Mouse (Mus musculus) hindbrain, embryonic 16.5 days (tissue): ENCODE data around the gene Tomm20. TPM values are rescaled to one million over a fixed set of nuclear protein-coding genes. Genes with fewer than 3 reads are reported as not detected.

Experiments used
- ATAC-seq: fragments of 200-750 bp; cut with Nextera tagmentation; 2 replicates; pipeline ENCODE4 v1.8.0; 2017; ENCODE audit warnings: moderate TSS enrichment, moderate library complexity
- H3K27ac ChIP-seq: fragments of 300-500 bp; sonication (generic); 2 replicates; pipeline ENCODE4 v1.5.1; 2014; ENCODE audit warnings: low read depth, mild to moderate bottlenecking, control low read depth, low read length, moderate library complexity
- H3K27me3 ChIP-seq: fragments of 300-500 bp; sonication (generic); replicated peaks from 2 replicates; pipeline ENCODE4 v1.6.1; 2014; ENCODE audit warnings: low read length; ENCODE audit not compliant: control insufficient read depth, insufficient read depth
- H3K36me3 ChIP-seq: fragments of 300-500 bp; sonication (generic); 2 replicates; pipeline ENCODE4 v1.6.1; 2014; ENCODE audit warnings: mild to moderate bottlenecking, low read length, moderate library complexity, mixed read lengths; ENCODE audit not compliant: control insufficient read depth, insufficient read depth
- H3K4me1 ChIP-seq: fragments of 300-500 bp; sonication (generic); 2 replicates; pipeline ENCODE4 v1.6.1; 2014; ENCODE audit warnings: low read depth, low read length; ENCODE audit not compliant: control insufficient read depth, insufficient read depth
- H3K4me2 ChIP-seq: fragments of 300-500 bp; sonication (generic); 2 replicates; pipeline ENCODE4 v1.6.1; 2014; ENCODE audit warnings: mild to moderate bottlenecking, low read length, control low read depth, moderate library complexity
- H3K4me3 ChIP-seq: fragments of 300-500 bp; sonication (generic); 2 replicates; pipeline ENCODE4 v1.5.1; 2014; ENCODE audit warnings: mild to moderate bottlenecking, low read length, control low read depth, moderate library complexity
- H3K9ac ChIP-seq: fragments of 300-500 bp; sonication (generic); 2 replicates; pipeline ENCODE4 v1.6.1; 2014; ENCODE audit warnings: low read depth, mild to moderate bottlenecking, control low read depth, low read length, moderate library complexity
- H3K9me3 ChIP-seq: fragments of 300-500 bp; sonication (generic); 2 replicates; pipeline ENCODE4 v1.6.1; 2014; ENCODE audit warnings: mild to moderate bottlenecking, low read length, moderate library complexity; ENCODE audit not compliant: control insufficient read depth
- WGBS: fragments of 180-500 bp; shearing (Covaris S2); extraction: QIAGEN DNeasy Blood & Tissue Kit; methylation state at CpG from one replicate; pipeline ENCODE4 v1.1.7; 2014; 5-methylcytosine and 5-hydroxymethylcytosine counted together
- polyA plus RNA-seq: library from polyadenylated mRNA; unstranded; fragments of >200 nt; fragmentation: Nextera tagmentation; extraction: Ambion mirVana; gene quantifications from 2 replicates; pipeline ENCODE4 v1.2.1, GENCODE M21; 2015

Gene Tomm20
- polyA plus RNA-seq, 1 experiment from 2014 or later: 231 TPM

GRCm38 (mm10) chr8:126969546-126969945 is 23.9 kb upstream of the Tomm20 start:
- H3K27ac ChIP-seq: no peak overlapping the region
- peaks cover 5% of the 10 kb centered on the region for H3K4me1 ChIP-seq
- no peak overlapping the region for H3K9ac ChIP-seq
- peaks cover 13% of the 10 kb centered on the region for H3K36me3 ChIP-seq
- no peak overlapping the region for H3K4me2 ChIP-seq
- WGBS: 93% methylated on average over 1 of the region's 1 CpGs
- no peak for ATAC-seq
- H3K4me3 ChIP-seq: no peak overlapping the region
- no peaks in the 10 kb centered on the region for H3K9me3 ChIP-seq
- no peaks in the 10 kb centered on the region for H3K27me3 ChIP-seq

GRCm38 (mm10) chr8:126968107-126968506 is 22.5 kb upstream of the Tomm20 start:
- no peak overlapping the region for H3K9ac ChIP-seq
- no peak overlapping the region for H3K27ac ChIP-seq
- no peak overlapping the region for H3K4me3 ChIP-seq
- H3K4me1 ChIP-seq: peaks cover 5% of the 10 kb centered on the region
- H3K9me3 ChIP-seq: no peaks in the 10 kb centered on the region
- H3K4me2 ChIP-seq: no peak overlapping the region
- 93% methylated on average over 6 of the region's 6 CpGs for WGBS
- no peaks in the 10 kb centered on the region for H3K27me3 ChIP-seq
- ATAC-seq: no peak
- peaks cover 17% of the 10 kb centered on the region for H3K36me3 ChIP-seq

- no peak overlapping the region for H3K4me3 ChIP-seq
- H3K4me2 ChIP-seq: no peak overlapping the region
- no peaks in the 10 kb centered on the region for H3K27me3 ChIP-seq
- H3K9me3 ChIP-seq: no peaks in the 10 kb centered on the region
- peaks cover 20% of the 10 kb centered on the region for H3K36me3 ChIP-seq
- ATAC-seq: no peak
- no peak overlapping the region for H3K27ac ChIP-seq
- 88% methylated on average over 6 of the region's 6 CpGs for WGBS
- H3K9ac ChIP-seq: no peak overlapping the region
- H3K4me1 ChIP-seq: peaks cover 5% of the 10 kb centered on the region
These were observed 19.6 kb upstream of the Tomm20 start for GRCm38 (mm10) chr8:126965246-126965645.

GRCm38 (mm10) chr8:126962871-126963270 is 17.2 kb upstream of the Tomm20 start:
- Histone ChIP-seq H3K27me3 (no peaks in the 10 kb centered on the region), H3K4me3 (no peak overlapping the region), H3K9ac (no peak overlapping the region), H3K4me1 (no peaks in the 10 kb centered on the region), H3K4me2 (no peak overlapping the region), H3K27ac (no peak overlapping the region), H3K9me3 (no peaks in the 10 kb centered on the region), H3K36me3 (peaks cover 15% of the 10 kb centered on the region)
- no peak for ATAC-seq
- WGBS: 88% methylated on average over 1 of the region's 1 CpGs

GRCm38 (mm10) chr8:126961516-126961915 is 15.9 kb upstream of the Tomm20 start:
- Histone ChIP-seq H3K27ac (no peak overlapping the region), H3K4me3 (no peak overlapping the region), H3K4me2 (no peak overlapping the region), H3K27me3 (no peaks in the 10 kb centered on the region), H3K9ac (no peak overlapping the region), H3K4me1 (no peaks in the 10 kb centered on the region), H3K9me3 (no peaks in the 10 kb centered on the region), H3K36me3 (peaks cover 15% of the 10 kb centered on the region)
- ATAC-seq: no peak
- 94% methylated on average over 3 of the region's 3 CpGs for WGBS

- no peaks in the 10 kb centered on the region for H3K27me3 ChIP-seq
- no peak overlapping the region for H3K4me3 ChIP-seq
- H3K9me3 ChIP-seq: no peaks in the 10 kb centered on the region
- no peak for ATAC-seq
- H3K27ac ChIP-seq: no peak overlapping the region
- no peak overlapping the region for H3K4me2 ChIP-seq
- WGBS: 94% methylated on average over 11 of the region's 11 CpGs
- H3K36me3 ChIP-seq: peaks cover 27% of the 10 kb centered on the region
- H3K4me1 ChIP-seq: no peaks in the 10 kb centered on the region
- H3K9ac ChIP-seq: no peak overlapping the region
These were observed 6.4 kb upstream of the Tomm20 start for GRCm38 (mm10) chr8:126951900-126952636.

GRCm38 (mm10) chr8:126949527-126949926 is 3.9 kb upstream of the Tomm20 start:
- no peak overlapping the region for H3K4me3 ChIP-seq
- no peak overlapping the region for H3K27ac ChIP-seq
- H3K9ac ChIP-seq: no peak overlapping the region
- no peaks in the 10 kb centered on the region for H3K9me3 ChIP-seq
- 80% methylated on average over 2 of the region's 2 CpGs for WGBS
- H3K27me3 ChIP-seq: no peaks in the 10 kb centered on the region
- ATAC-seq: no peak
- no peak overlapping the region for H3K4me2 ChIP-seq
- H3K36me3 ChIP-seq: peaks cover 25% of the 10 kb centered on the region
- peaks cover 5% of the 10 kb centered on the region for H3K4me1 ChIP-seq

GRCm38 (mm10) chr8:126946444-126946843 is 800 bp upstream of the Tomm20 start:
- 72% methylated on average over 7 of the region's 7 CpGs for WGBS
- H3K4me1 ChIP-seq: peaks cover 16% of the 10 kb centered on the region
- H3K4me3 ChIP-seq: no peak overlapping the region
- H3K36me3 ChIP-seq: peaks cover 12% of the 10 kb centered on the region
- no peak overlapping the region for H3K27ac ChIP-seq
- no peaks in the 10 kb centered on the region for H3K27me3 ChIP-seq
- no peaks in the 10 kb centered on the region for H3K9me3 ChIP-seq
- no peak overlapping the region for H3K9ac ChIP-seq
- no peak for ATAC-seq
- H3K4me2 ChIP-seq: no peak overlapping the region

GRCm38 (mm10) chr8:126944781-126945691 is 608 bp downstream of the Tomm20 start:
- Histone ChIP-seq H3K9ac (peak overlapping the region; percentile 68), H3K4me1 (peaks cover 16% of the 10 kb centered on the region), H3K4me3 (peak overlapping the region; percentile 62), H3K4me2 (peak overlapping the region; percentile 89), H3K36me3 (peaks cover 5% of the 10 kb centered on the region; the same call in 1 of the 2 replicates), H3K27ac (peak overlapping the region; percentile 90), H3K27me3 (no peaks in the 10 kb centered on the region), H3K9me3 (no peaks in the 10 kb centered on the region)
- WGBS: under 1% methylated on average over 42 of the region's 46 CpGs
- peak; percentile 70 for ATAC-seq
